Mouse (Mus musculus) midbrain, embryonic 13.5 days (tissue): Measurements from ENCODE around the gene Tmem108. TPM values are rescaled to one million over a fixed set of nuclear protein-coding genes. Genes with fewer than 3 reads are reported as not detected.

Source experiments
- ATAC-seq: fragments of 200-750 bp; cut with Nextera tagmentation; 2 replicates; pipeline ENCODE4 v1.8.0; 2017; ENCODE audit warnings: mild to moderate bottlenecking, moderate TSS enrichment, moderate library complexity
- H3K27ac ChIP-seq: fragments of 300-500 bp; sonication (generic); 2 replicates; pipeline ENCODE4 v1.5.1; 2015; ENCODE audit warnings: inconsistent platforms, mild to moderate bottlenecking, moderate library complexity
- H3K27me3 ChIP-seq: fragments of 300-500 bp; sonication (generic); 2 replicates; pipeline ENCODE4 v1.6.1; 2015; ENCODE audit warnings: mild to moderate bottlenecking, inconsistent platforms
- H3K36me3 ChIP-seq: fragments of 300-500 bp; sonication (generic); 2 replicates; pipeline ENCODE4 v1.6.1; 2015; ENCODE audit warnings: mild to moderate bottlenecking, inconsistent platforms
- H3K4me1 ChIP-seq: fragments of 300-500 bp; sonication (generic); replicated peaks from 2 replicates; pipeline ENCODE4 v1.6.1; 2015; ENCODE audit warnings: inconsistent platforms
- H3K4me2 ChIP-seq: fragments of 300-500 bp; sonication (generic); replicated peaks from 2 replicates; pipeline ENCODE4 v1.6.1; 2015; ENCODE audit warnings: moderate library complexity, mild to moderate bottlenecking, inconsistent platforms
- H3K4me3 ChIP-seq: fragments of 300-500 bp; sonication (generic); replicated peaks from 2 replicates; pipeline ENCODE4 v1.5.1; 2015; ENCODE audit warnings: mild to moderate bottlenecking, inconsistent platforms
- H3K9ac ChIP-seq: fragments of 300-500 bp; sonication (generic); replicated peaks from 2 replicates; pipeline ENCODE4 v1.6.1; 2015; ENCODE audit warnings: mild to moderate bottlenecking, inconsistent platforms
- H3K9me3 ChIP-seq: fragments of 300-500 bp; sonication (generic); 2 replicates; pipeline ENCODE4 v1.6.1; 2016; ENCODE audit warnings: mild to moderate bottlenecking, inconsistent platforms
- WGBS: fragments of 180-500 bp; shearing (Covaris S2); methylation state at CpG from one replicate; pipeline ENCODE4 v1.1.7; 2015; 5-methylcytosine and 5-hydroxymethylcytosine counted together
- polyA plus RNA-seq: library from polyadenylated mRNA; unstranded; fragments of >200 nt; fragmentation: Nextera tagmentation; extraction: Ambion mirVana; gene quantifications from 2 replicates; pipeline ENCODE4 v1.2.1, GENCODE M21; 2015

The Tmem108 gene
- polyA plus RNA-seq, 1 experiment from 2014 or later: 23.4 TPM

DNA sequence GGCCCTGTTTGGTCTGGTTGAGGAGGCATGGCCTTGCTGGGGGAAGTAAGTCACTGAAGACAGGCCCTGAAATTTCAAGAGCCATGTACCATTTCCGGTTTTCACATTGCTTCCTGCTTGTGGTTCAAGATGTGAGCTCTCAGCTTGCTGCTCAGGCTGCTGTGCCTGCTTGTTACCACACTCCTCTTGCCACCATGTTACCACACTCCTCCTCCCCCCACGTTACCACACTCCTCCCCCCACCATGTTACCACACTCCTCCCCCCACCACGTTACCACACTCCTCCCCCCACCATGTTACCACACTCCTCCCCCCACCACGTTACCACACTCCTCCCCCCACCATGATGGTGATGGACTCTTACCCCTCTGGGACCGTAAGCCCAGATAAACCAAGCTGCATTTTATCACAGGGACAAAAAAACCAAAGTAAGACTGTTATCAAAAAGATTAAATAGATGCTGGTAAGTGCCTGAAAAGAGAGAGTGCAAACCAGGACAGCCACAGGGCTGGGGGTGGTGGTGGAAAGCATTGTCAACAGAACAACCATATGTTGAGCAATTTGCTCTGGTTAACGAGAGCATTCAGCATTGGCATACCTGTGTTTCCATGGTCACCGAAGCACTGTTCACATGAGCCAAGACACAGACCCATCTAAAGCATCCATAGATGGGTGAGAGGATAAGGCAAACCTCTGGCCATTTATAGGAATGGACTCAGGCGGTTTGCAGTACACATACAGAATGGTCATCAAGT, 109.3 kb downstream of the Tmem108 start:
- H3K9ac ChIP-seq: no peak overlapping the region
- no peak overlapping the region for H3K4me2 ChIP-seq
- H3K27me3 ChIP-seq: no peaks in the 10 kb centered on the region
- no peak overlapping the region for H3K4me3 ChIP-seq
- no peak for ATAC-seq
- peaks cover 53% of the 10 kb centered on the region for H3K4me1 ChIP-seq
- no peaks in the 10 kb centered on the region for H3K9me3 ChIP-seq
- no peak overlapping the region for H3K27ac ChIP-seq
- 69% methylated on average over 8 of the region's 8 CpGs for WGBS
- no peaks in the 10 kb centered on the region for H3K36me3 ChIP-seq

DNA sequence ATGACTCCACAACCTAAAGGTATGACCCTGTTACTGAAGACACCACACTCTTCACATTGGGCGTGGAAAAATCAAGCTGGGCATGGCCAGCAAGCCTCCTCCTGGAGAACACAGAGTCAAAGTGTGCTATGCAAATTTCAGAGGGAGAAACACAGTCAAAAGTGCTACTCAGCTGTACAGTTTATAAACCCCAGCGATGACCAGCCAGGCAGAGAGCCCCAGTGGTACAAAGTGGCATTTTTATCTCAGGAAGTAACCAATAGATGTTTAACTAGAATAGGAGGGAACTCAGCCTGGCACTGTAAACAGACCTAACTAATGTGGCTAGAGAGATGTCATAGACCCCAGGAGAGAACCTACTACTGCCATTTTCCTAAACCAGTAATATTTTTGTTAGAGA, 115.0 kb downstream of the Tmem108 start:
- peaks cover 14% of the 10 kb centered on the region for H3K4me1 ChIP-seq
- H3K4me2 ChIP-seq: no peak overlapping the region
- no peak overlapping the region for H3K27ac ChIP-seq
- H3K4me3 ChIP-seq: no peak overlapping the region
- WGBS: 84% methylated on average over 2 of the region's 2 CpGs
- H3K9me3 ChIP-seq: no peaks in the 10 kb centered on the region
- H3K27me3 ChIP-seq: no peaks in the 10 kb centered on the region
- H3K36me3 ChIP-seq: no peaks in the 10 kb centered on the region
- no peak for ATAC-seq
- H3K9ac ChIP-seq: no peak overlapping the region

DNA sequence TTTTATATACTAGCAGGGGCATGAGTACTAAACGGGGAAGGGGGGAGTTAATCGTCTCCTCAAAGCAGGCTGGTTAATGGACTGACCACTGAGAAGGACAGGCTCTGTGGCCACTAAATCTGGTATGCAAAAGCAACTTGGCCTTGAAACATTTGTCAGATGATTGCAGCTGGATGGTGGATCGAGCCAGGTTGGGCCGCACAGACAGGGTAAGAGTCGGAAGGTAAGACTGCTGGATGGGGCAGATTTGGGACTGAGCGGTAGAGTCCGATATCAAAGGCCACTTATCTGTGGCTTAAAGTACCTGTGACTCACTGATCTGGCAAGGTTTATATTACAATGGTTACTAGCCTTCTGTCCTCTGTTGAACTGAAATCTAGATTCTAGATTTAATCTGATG, 115.9 kb downstream of the Tmem108 start:
- ATAC-seq: no peak
- Histone ChIP-seq H3K27me3 (no peaks in the 10 kb centered on the region), H3K4me1 (peaks cover 20% of the 10 kb centered on the region), H3K4me2 (no peak overlapping the region), H3K4me3 (no peak overlapping the region), H3K27ac (no peak overlapping the region), H3K9me3 (no peaks in the 10 kb centered on the region), H3K9ac (no peak overlapping the region), H3K36me3 (no peaks in the 10 kb centered on the region)
- 91% methylated on average over 7 of the region's 7 CpGs for WGBS

DNA sequence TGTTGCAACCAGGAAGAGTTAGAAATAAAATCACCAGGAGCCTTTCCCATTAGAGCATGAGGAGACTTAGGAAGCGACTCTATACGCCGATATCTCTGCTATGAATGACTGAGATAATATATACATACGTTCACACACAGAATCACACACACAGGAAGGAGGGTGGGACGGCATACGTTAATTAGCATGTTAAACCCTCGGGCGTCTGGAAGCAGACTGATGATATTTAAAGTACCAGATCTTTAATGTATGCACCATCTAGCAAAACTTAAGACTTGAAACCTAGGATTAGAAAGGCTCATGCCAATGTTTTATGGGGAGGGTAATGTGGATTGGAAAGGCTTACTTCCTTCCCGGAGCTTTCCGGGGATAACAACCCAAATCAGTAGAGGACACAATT, 119.3 kb downstream of the Tmem108 start:
- H3K9me3 ChIP-seq: no peaks in the 10 kb centered on the region
- H3K9ac ChIP-seq: no peak overlapping the region
- WGBS: 61% methylated on average over 10 of the region's 10 CpGs
- no peaks in the 10 kb centered on the region for H3K36me3 ChIP-seq
- peaks cover 26% of the 10 kb centered on the region for H3K4me1 ChIP-seq
- ATAC-seq: no peak
- no peak overlapping the region for H3K4me3 ChIP-seq
- peak overlapping the region; percentile 6; the same call in 1 of the 2 replicates for H3K27ac ChIP-seq
- no peak overlapping the region for H3K4me2 ChIP-seq
- no peaks in the 10 kb centered on the region for H3K27me3 ChIP-seq

DNA sequence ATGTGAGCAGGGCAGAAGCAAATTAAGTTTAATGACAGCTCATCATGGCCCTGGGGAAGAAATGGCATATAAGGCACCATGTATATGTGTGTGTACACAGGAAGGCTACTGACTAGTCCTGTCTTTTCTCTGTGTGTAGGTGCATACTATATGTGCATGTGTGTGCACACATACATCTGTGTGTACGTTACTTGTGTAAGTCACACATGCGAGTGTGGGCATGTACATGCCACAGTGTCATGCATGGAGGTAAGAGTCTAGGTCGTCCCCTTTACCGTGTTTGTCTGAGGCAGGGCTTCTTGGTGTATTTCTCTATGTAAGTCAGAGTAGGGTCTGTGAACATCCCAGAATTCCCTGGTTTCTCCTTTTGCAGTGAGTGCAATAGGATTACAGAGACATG, 120.3 kb downstream of the Tmem108 start:
- Histone ChIP-seq H3K9me3 (no peaks in the 10 kb centered on the region), H3K27me3 (no peaks in the 10 kb centered on the region), H3K9ac (no peak overlapping the region), H3K4me3 (no peak overlapping the region), H3K36me3 (no peaks in the 10 kb centered on the region), H3K4me1 (peaks cover 26% of the 10 kb centered on the region), H3K27ac (peak overlapping the region; percentile 51), H3K4me2 (no peak overlapping the region)
- 95% methylated on average over 4 of the region's 4 CpGs for WGBS
- peak; percentile 40; the same call in 1 of the 2 replicates for ATAC-seq

DNA sequence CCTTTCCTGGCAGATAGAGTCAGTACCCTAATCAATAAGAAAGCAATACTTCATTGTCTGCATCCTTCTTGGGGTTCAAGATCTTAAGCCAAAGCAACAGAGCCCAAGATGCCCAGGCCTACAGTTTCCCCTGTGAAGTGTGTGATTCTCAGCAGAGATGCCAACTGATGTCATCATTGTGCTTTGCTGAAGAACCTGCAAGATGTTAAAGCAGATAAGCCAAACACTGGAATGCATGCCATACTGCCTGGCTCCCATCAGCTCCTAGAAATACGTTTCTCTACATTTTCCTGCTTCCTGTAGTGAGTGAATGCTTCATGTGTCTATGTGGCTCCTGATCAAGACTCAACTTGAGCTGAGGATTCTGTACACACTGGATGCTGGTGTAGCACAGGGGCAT, 122.2 kb downstream of the Tmem108 start:
- 70% methylated on average over 1 of the region's 1 CpGs for WGBS
- no peak overlapping the region for H3K4me3 ChIP-seq
- H3K9me3 ChIP-seq: no peaks in the 10 kb centered on the region
- no peak overlapping the region for H3K9ac ChIP-seq
- H3K27me3 ChIP-seq: no peaks in the 10 kb centered on the region
- no peaks in the 10 kb centered on the region for H3K36me3 ChIP-seq
- no peak for ATAC-seq
- H3K4me1 ChIP-seq: peaks cover 26% of the 10 kb centered on the region
- H3K27ac ChIP-seq: no peak overlapping the region
- H3K4me2 ChIP-seq: no peak overlapping the region

DNA sequence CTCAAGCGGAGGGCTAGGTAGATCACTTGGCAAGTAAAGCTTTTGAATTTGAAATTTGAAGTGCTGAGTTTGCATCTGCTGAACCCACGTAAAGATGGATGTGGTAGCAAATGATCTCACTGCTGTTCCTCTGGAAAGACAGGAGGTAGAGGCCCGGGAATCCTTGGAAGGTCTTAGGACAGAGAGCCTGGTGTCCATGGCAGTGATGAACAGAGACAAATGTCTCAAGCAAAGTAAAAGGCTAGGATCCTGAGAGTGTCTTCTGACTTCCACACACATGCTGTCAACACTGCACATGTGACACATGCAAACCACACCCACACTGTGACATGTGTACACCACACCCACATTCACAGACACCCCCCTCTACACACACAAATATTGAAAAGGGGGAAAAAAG, 124.2 kb downstream of the Tmem108 start:
- Histone ChIP-seq H3K9me3 (no peaks in the 10 kb centered on the region), H3K27me3 (no peaks in the 10 kb centered on the region), H3K4me1 (peaks cover 21% of the 10 kb centered on the region), H3K9ac (no peak overlapping the region), H3K4me2 (no peak overlapping the region), H3K36me3 (no peaks in the 10 kb centered on the region), H3K4me3 (no peak overlapping the region), H3K27ac (no peak overlapping the region)
- ATAC-seq: no peak
- 85% methylated on average over 3 of the region's 3 CpGs for WGBS

DNA sequence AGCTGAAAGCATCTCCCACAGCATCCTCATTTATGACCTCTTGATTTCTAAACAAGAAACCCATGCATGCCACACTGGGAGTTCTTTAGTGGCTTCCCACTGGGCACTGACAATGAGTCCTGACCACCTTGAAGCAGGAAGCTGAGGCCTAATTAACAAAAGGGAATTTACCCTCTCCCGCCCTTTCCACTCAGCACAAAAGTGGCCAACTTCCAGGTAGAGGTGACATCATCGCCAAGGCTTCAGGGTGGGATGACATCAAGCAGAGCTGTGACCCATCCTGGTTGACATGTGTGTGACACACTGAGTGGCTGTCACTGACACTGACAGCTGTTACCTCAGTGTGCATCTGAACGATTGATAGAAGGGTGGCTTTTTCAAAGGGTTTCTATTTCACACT, 124.8 kb downstream of the Tmem108 start:
- no peak overlapping the region for H3K4me3 ChIP-seq
- WGBS: 55% methylated on average over 3 of the region's 3 CpGs
- no peak overlapping the region for H3K27ac ChIP-seq
- ATAC-seq: no peak
- peaks cover 16% of the 10 kb centered on the region for H3K4me1 ChIP-seq
- no peak overlapping the region for H3K4me2 ChIP-seq
- H3K9me3 ChIP-seq: no peaks in the 10 kb centered on the region
- H3K9ac ChIP-seq: no peak overlapping the region
- no peaks in the 10 kb centered on the region for H3K36me3 ChIP-seq
- H3K27me3 ChIP-seq: no peaks in the 10 kb centered on the region

DNA sequence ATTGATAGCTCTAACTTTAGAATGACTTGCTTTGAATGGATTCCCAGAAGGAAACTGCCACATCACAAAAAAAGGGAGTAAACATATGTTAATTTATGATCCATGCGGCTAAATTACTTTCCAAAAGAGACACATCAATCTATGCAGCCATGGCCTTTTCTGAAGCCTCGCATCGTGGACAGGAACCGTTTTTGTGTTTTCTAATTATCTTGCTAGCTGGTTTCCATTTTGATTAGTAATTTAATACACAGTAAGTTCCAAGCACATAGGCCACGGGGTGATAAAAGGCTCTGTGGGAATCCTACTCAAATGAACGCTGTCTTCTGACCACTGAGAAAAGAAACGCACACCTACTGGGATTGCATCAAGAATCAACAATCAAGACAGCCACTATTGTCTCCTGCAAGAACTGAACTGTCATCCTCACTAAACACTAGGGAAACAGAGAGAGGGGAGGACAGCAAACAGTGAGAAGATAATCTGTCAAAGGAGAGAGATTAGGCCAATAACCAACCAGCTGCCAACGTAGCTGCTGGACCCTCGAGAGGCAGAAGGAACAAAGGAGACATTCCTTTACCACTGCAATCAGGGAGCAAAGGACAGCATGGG, 132.7 kb downstream of the Tmem108 start:
- no peaks in the 10 kb centered on the region for H3K36me3 ChIP-seq
- no peak overlapping the region for H3K9ac ChIP-seq
- no peak overlapping the region for H3K4me2 ChIP-seq
- WGBS: 9% methylated on average over 9 of the region's 9 CpGs
- H3K9me3 ChIP-seq: no peaks in the 10 kb centered on the region
- no peak overlapping the region for H3K4me3 ChIP-seq
- H3K27ac ChIP-seq: no peak overlapping the region
- H3K4me1 ChIP-seq: peaks cover 16% of the 10 kb centered on the region
- ATAC-seq: no peak
- peaks cover 3% of the 10 kb centered on the region; the same call in 1 of the 2 replicates for H3K27me3 ChIP-seq

DNA sequence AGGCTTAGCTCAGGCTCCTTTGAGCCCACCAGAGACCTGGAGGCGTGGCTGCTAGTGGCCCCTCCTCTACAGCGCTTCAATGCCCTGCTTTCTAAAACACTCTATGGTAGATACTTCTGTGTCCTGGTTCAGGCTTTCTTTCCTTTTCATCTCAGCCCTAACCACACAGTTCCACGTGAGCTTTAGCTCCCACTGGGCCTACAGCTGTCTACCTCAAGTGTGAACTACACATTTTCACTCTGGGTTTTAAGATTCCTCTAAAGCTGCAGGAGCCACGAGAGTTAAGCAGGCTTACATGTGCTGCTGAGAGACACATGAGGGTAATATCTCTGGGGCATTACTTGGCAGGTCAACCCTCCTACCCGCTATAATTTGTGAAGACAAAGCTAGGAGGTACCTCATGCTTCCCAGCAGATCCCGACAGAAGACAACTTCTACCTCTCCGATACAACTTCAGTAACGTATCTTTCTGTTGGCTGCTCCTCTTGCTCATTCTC, 134.2 kb downstream of the Tmem108 start:
- no peak overlapping the region for H3K4me2 ChIP-seq
- H3K36me3 ChIP-seq: no peaks in the 10 kb centered on the region
- H3K4me3 ChIP-seq: no peak overlapping the region
- no peak for ATAC-seq
- no peak overlapping the region for H3K9ac ChIP-seq
- 79% methylated on average over 8 of the region's 8 CpGs for WGBS
- H3K27ac ChIP-seq: no peak overlapping the region
- H3K4me1 ChIP-seq: peaks cover 20% of the 10 kb centered on the region
- H3K9me3 ChIP-seq: no peaks in the 10 kb centered on the region
- H3K27me3 ChIP-seq: peaks cover 3% of the 10 kb centered on the region; the same call in 1 of the 2 replicates

DNA sequence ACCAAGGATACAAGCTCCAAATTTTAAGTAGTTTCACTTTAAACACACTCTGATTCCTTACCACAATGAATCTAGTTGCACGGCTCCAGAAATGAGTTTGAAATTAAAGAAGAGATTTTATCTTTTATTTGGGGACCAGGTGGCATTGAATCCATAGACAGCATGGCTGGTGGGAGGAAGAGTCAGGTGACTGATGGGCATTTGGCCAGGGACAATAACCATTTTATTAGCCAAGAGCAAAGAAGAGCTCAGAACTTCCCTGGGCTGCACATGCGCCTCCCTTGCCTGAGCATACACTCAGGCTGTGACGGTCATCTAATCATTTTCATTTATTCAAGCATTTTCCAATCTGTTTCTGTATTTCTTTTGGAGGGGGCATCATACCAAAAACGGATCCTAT, 135.5 kb downstream of the Tmem108 start:
- 91% methylated on average over 4 of the region's 4 CpGs for WGBS
- H3K4me3 ChIP-seq: no peak overlapping the region
- ATAC-seq: no peak

DNA sequence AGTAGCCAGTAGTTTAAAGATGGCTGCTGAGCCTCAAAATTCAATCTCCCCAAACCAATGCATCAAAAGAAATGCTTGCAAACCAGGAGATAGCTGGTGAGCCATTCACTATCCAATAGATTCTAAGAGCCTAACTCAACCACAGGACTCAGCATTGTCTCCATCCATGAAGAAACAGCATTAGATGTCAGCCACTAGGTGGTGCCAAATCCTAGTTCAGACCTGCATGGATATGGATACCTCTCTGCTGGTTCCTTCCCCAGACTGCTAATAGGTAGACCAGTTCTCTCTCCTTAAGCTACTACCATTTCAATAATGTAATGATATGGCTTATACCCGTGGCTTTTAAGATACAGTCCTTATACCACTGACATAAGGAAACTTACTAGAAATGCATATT, 137.0 kb downstream of the Tmem108 start:
- Histone ChIP-seq H3K27ac (no peak overlapping the region), H3K9ac (no peak overlapping the region), H3K4me2 (no peak overlapping the region), H3K9me3 (no peaks in the 10 kb centered on the region), H3K36me3 (no peaks in the 10 kb centered on the region), H3K27me3 (no peaks in the 10 kb centered on the region; the same call in 1 of the 2 replicates), H3K4me3 (no peak overlapping the region), H3K4me1 (peaks cover 18% of the 10 kb centered on the region)
- peak; percentile 58; the same call in 1 of the 2 replicates for ATAC-seq
- 46% methylated on average over 1 of the region's 1 CpGs for WGBS

More for the DNA sequence above, 135.5 kb downstream of the Tmem108 start:
- Histone ChIP-seq H3K4me2 (no peak overlapping the region), H3K27me3 (peaks cover 3% of the 10 kb centered on the region; the same call in 1 of the 2 replicates), H3K27ac (no peak overlapping the region), H3K9ac (no peak overlapping the region), H3K36me3 (no peaks in the 10 kb centered on the region), H3K4me1 (peaks cover 20% of the 10 kb centered on the region), H3K9me3 (no peaks in the 10 kb centered on the region)
